Mouse (Mus musculus) kidney, postnatal 36 days (tissue): ENCODE results near the gene Olfr391-ps.

ENCODE experiments used
- DNase-seq, 2 experiments: peaks; one replicate each; pipeline ENCODE4 v3.0.0; 2021 to 2022; ENCODE audit warnings: mixed read lengths in 2 of 2

Olfr391-ps gene

DNA sequence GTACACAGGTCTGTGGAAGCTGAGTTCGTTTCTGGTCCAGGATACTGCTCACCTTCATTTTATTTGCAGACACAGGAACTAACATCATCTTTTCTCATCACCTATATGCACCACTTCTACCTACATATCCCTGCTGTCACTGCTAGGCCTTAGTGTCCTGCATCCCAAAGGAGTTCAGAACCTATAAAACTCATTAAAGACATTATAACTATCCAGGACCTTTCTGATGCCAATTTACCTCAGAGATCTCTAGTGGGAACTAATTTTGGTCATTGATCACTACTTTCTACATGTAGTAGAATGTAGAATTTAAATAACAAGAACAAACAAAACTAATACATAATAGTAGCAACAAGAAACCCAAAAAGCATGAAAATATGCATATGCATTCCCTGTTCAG lies at the start of gene Olfr391-ps:
Olfr391-ps (minus strand) TSS at position 101 of the 400 bp plus-strand sequence.
- no peak for DNase-seq

GRCm38 (mm10) chr11:73851354-73851753 lies 48.5 kb upstream of the Olfr391-ps start, which contains the start of gene Olfr393:
Olfr393 (minus strand) TSS chr11:73851454.
- DNase-seq, result no peak

DNA sequence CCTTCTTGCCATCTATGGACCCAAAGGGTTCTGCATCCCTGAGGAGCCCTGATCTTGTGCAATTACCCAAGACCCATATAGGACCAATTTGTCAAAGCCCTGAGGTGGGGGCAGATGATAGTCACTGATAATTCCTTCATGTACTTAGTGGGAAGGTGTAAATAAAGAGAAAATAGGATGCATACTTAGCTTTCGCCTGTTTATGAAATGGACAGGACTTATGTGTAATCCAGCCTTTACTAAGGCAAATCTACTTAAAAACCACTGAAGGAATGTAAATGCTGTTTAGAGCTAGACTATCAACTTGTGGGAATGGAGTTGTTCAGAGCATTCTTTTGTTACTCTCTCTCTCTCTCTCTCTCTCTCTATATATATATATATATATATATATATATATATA lies 14.1 kb upstream of the Olfr391-ps start, which contains the start of gene Olfr392:
Olfr392 (minus strand) TSS at position 101 of the 400 bp plus-strand sequence.
- no peak for DNase-seq

DNA sequence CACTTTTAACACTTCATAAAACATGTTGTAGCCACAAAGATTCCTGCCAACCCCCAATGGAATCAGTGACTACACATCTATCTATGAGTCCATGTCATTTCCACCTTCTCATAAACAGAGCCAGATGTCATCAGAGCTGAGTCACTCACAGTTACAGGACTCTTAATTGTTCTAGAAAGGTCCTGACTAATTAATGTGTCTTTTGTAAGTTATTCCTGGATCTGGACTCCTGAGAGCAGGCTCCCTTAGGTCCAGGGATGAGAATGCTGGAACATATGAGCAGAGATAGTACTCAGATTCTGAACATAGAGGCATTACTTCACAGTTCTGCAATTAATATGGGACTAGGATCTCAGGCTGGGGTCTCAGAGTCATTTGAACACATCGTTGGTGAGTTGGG lies 20.2 kb downstream of the Olfr391-ps start, which contains the start of gene Olfr390:
Olfr390 (plus strand) TSS at position 301 of the 400 bp plus-strand sequence.
- no peak for DNase-seq

DNA sequence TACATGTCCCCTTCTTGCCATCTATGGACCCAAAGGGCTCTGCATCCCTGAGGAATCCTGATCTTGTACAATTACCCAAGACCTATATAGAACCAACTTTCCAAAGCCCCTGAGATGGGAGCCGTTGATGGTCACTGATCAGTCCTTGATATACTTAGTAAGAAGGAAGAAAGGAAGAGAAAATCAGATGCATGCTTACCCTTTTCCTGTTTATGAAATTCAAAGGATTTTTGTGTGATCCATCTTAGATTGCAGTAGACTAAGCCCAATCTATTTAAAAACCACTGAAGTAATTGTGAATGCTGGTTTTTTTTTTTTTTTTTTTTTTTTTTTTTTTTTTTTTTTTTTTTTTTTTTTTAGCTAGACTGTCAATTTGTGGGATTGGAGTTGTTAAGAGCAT lies 22.2 kb downstream of the Olfr391-ps start, which contains the start of gene Olfr389:
Olfr389 (minus strand) TSS at position 101 of the 400 bp plus-strand sequence.
- DNase-seq, result no peak

GRCm38 (mm10) chr11:73759115-73759514 lies 43.7 kb downstream of the Olfr391-ps start:
- no peak for DNase-seq
